Mouse (Mus musculus): ENCODE results near the gene Pdk4. TPM values are rescaled to one million over a fixed set of nuclear protein-coding genes. Genes with fewer than 3 reads are reported as not detected.

Pdk4 gene
- 0.98 and 1.1 TPM in 2 replicates for polyA plus RNA-seq (2014; fragmentation: Nextera tagmentation; extraction: Ambion mirVana)

GRCm38 (mm10) chr6:5495961-5496853, at the start of gene Pdk4:
Gene Pdk4, minus strand, starts transcription at chr6:5496309.
- Histone ChIP-seq H3K36me3 (ENCODE audit: control insufficient read depth, insufficient read depth, low read length) (no peaks in the 10 kb centered on the region), H3K9ac (ENCODE audit: low read length) (peak within 1 kb of the TSS; percentile 62), H3K27me3 (ENCODE audit: control insufficient read depth, insufficient read depth, low read length) (no peaks in the 10 kb centered on the region), H3K4me2 (ENCODE audit: low read depth, severe bottlenecking) (peak within 1 kb of the TSS; percentile 99), H3K9me3 (ENCODE audit: control insufficient read depth, low read length) (no peaks in the 10 kb centered on the region), H3K27ac (replicated peaks; ENCODE audit: low read depth, low read length) (no peak within 1 kb of the TSS), H3K4me3 (ENCODE audit: low read depth, low read length) (peak within 1 kb of the TSS; percentile 54), H3K4me1 (ENCODE audit: control insufficient read depth, insufficient read depth, low read length) (no peaks in the 10 kb centered on the region)
- DNase-seq (ENCODE audit: low spot score) (peak; percentile 64), ATAC-seq (ENCODE audit: insufficient number of reproducible peaks, low FRiP score, low TSS enrichment, low read depth) (peak; percentile 85)
- WGBS: 1% methylated on average over 43 of the region's 43 CpGs

DNA sequence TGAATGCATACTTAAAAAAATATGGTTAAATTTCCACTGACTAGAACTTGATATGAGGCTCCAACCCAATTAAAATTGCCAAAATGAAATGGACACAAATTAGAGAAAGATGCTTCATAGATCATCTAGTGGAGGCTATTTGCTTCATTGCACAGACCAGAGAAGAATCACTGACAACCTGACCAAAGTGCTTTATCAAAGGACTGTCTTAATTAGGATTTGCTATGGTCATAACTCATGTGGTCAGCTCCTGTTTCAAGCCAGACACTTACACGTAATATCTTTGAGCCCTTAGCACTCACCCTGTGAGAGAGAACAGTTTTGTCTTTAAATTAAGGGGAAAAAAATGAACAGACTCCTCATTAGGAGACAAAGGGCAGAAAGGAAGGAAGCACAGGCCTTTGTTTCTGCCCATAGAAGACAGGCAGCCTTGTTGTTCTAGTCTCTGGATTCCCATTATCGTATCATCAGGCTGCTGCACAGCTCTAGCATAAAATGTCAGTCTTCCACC, 41.8 kb upstream of the Pdk4 start:
- Histone ChIP-seq H3K4me3 (ENCODE audit: low read depth, low read length) (no peak overlapping the region), H3K9me3 (ENCODE audit: control insufficient read depth, low read length) (no peaks in the 10 kb centered on the region), H3K36me3 (ENCODE audit: control insufficient read depth, insufficient read depth, low read length) (no peaks in the 10 kb centered on the region), H3K9ac (ENCODE audit: low read length) (no peak overlapping the region), H3K4me2 (ENCODE audit: low read depth, severe bottlenecking) (no peak overlapping the region), H3K27ac (replicated peaks; ENCODE audit: low read depth, low read length) (no peak overlapping the region), H3K4me1 (ENCODE audit: control insufficient read depth, insufficient read depth, low read length) (no peaks in the 10 kb centered on the region), H3K27me3 (ENCODE audit: control insufficient read depth, insufficient read depth, low read length) (no peaks in the 10 kb centered on the region)
- no peak for DNase-seq (ENCODE audit: low spot score)
- ATAC-seq (ENCODE audit: insufficient number of reproducible peaks, low FRiP score, low TSS enrichment, low read depth): no peak
- WGBS: 47% methylated on average over 2 of the region's 2 CpGs

DNA sequence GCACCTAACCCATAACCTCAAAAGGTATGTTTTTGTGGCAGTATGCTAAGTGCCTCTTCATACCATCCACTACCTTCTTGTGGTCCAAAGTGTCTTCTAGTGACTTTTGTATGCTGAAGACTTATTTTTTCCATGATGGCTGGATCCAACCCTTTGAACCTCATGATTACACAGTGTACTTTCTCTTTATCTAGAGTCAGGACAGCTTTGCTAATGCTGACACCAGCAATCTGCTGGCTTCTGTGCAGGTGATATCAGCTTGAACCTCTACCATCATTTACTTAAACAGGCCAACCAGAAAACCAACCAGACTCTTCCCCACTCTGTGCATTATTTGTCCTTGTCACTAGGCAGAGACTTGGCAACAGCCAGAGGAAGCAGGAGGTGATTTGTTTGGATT, 39.6 kb upstream of the Pdk4 start:
- no peak overlapping the region for H3K9ac ChIP-seq (ENCODE audit: low read length)
- no peaks in the 10 kb centered on the region for H3K36me3 ChIP-seq (ENCODE audit: control insufficient read depth, insufficient read depth, low read length)
- no peak overlapping the region for H3K27ac ChIP-seq (replicated peaks; ENCODE audit: low read depth, low read length)
- H3K27me3 ChIP-seq (ENCODE audit: control insufficient read depth, insufficient read depth, low read length): no peaks in the 10 kb centered on the region
- DNase-seq (ENCODE audit: low spot score) (no peak), ATAC-seq (ENCODE audit: insufficient number of reproducible peaks, low FRiP score, low TSS enrichment, low read depth) (no peak)
- no peaks in the 10 kb centered on the region for H3K9me3 ChIP-seq (ENCODE audit: control insufficient read depth, low read length)
- no peaks in the 10 kb centered on the region for H3K4me1 ChIP-seq (ENCODE audit: control insufficient read depth, insufficient read depth, low read length)
- H3K4me3 ChIP-seq (ENCODE audit: low read depth, low read length): no peak overlapping the region
- no peak overlapping the region for H3K4me2 ChIP-seq (ENCODE audit: low read depth, severe bottlenecking)

DNA sequence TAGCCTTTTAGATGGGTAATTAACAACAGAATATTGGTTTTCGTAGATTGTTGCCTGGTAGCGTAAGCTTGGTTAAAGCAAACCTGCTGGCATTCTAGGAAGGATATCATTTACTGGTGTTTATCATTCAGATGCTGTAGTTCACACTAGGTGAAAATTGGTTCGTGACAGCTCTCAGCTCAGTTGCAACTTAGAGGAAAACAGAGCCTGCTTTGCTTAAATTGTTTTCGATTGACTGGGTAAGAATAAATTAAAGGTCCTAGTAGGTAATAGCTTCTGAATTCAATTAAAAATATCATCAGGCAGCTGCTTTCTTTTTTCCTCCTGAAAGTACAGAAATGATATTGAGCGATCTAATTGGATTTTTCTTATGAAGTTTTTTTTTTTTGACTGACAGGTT, 21.0 kb upstream of the Pdk4 start:
- H3K36me3 ChIP-seq (ENCODE audit: control insufficient read depth, insufficient read depth, low read length): no peaks in the 10 kb centered on the region
- no peak overlapping the region for H3K4me2 ChIP-seq (ENCODE audit: low read depth, severe bottlenecking)
- no peak for ATAC-seq (ENCODE audit: insufficient number of reproducible peaks, low FRiP score, low TSS enrichment, low read depth)
- WGBS: 80% methylated on average over 5 of the region's 5 CpGs
- no peaks in the 10 kb centered on the region for H3K4me1 ChIP-seq (ENCODE audit: control insufficient read depth, insufficient read depth, low read length)
- H3K27me3 ChIP-seq (ENCODE audit: control insufficient read depth, insufficient read depth, low read length): no peaks in the 10 kb centered on the region
- H3K9ac ChIP-seq (ENCODE audit: low read length): no peak overlapping the region
- no peak for DNase-seq (ENCODE audit: low spot score)
- H3K4me3 ChIP-seq (ENCODE audit: low read depth, low read length): no peak overlapping the region
- H3K9me3 ChIP-seq (ENCODE audit: control insufficient read depth, low read length): no peaks in the 10 kb centered on the region
- no peak overlapping the region for H3K27ac ChIP-seq (replicated peaks; ENCODE audit: low read depth, low read length)

GRCm38 (mm10) chr6:5509757-5510156, 13.6 kb upstream of the Pdk4 start:
- DNase-seq (ENCODE audit: low spot score): peak; percentile 33
- Histone ChIP-seq H3K9me3 (ENCODE audit: control insufficient read depth, low read length) (no peaks in the 10 kb centered on the region), H3K4me2 (ENCODE audit: low read depth, severe bottlenecking) (no peak overlapping the region), H3K4me1 (ENCODE audit: control insufficient read depth, insufficient read depth, low read length) (no peaks in the 10 kb centered on the region), H3K4me3 (ENCODE audit: low read depth, low read length) (no peak overlapping the region), H3K9ac (ENCODE audit: low read length) (no peak overlapping the region), H3K27ac (replicated peaks; ENCODE audit: low read depth, low read length) (no peak overlapping the region), H3K27me3 (ENCODE audit: control insufficient read depth, insufficient read depth, low read length) (no peaks in the 10 kb centered on the region), H3K36me3 (ENCODE audit: control insufficient read depth, insufficient read depth, low read length) (no peaks in the 10 kb centered on the region)
- ATAC-seq (ENCODE audit: insufficient number of reproducible peaks, low FRiP score, low TSS enrichment, low read depth): no peak
- 38% methylated on average over 5 of the region's 5 CpGs for WGBS

GRCm38 (mm10) chr6:5509303-5509702, 13.2 kb upstream of the Pdk4 start:
- Histone ChIP-seq H3K36me3 (ENCODE audit: control insufficient read depth, insufficient read depth, low read length) (no peaks in the 10 kb centered on the region), H3K4me1 (ENCODE audit: control insufficient read depth, insufficient read depth, low read length) (no peaks in the 10 kb centered on the region), H3K27me3 (ENCODE audit: control insufficient read depth, insufficient read depth, low read length) (no peaks in the 10 kb centered on the region), H3K4me3 (ENCODE audit: low read depth, low read length) (no peak overlapping the region), H3K9ac (ENCODE audit: low read length) (no peak overlapping the region), H3K9me3 (ENCODE audit: control insufficient read depth, low read length) (no peaks in the 10 kb centered on the region), H3K27ac (replicated peaks; ENCODE audit: low read depth, low read length) (no peak overlapping the region), H3K4me2 (ENCODE audit: low read depth, severe bottlenecking) (no peak overlapping the region)
- DNase-seq (ENCODE audit: low spot score) (no peak), ATAC-seq (ENCODE audit: insufficient number of reproducible peaks, low FRiP score, low TSS enrichment, low read depth) (no peak)
- WGBS: 47% methylated on average over 5 of the region's 5 CpGs

- H3K9me3 ChIP-seq (ENCODE audit: control insufficient read depth, low read length): no peaks in the 10 kb centered on the region
- H3K9ac ChIP-seq (ENCODE audit: low read length): no peak overlapping the region
- 85% methylated on average over 5 of the region's 5 CpGs for WGBS
- H3K4me1 ChIP-seq (ENCODE audit: control insufficient read depth, insufficient read depth, low read length): no peaks in the 10 kb centered on the region
- H3K4me2 ChIP-seq (ENCODE audit: low read depth, severe bottlenecking): no peak overlapping the region
- H3K4me3 ChIP-seq (ENCODE audit: low read depth, low read length): no peak overlapping the region
- ATAC-seq (ENCODE audit: insufficient number of reproducible peaks, low FRiP score, low TSS enrichment, low read depth): no peak
- no peaks in the 10 kb centered on the region for H3K36me3 ChIP-seq (ENCODE audit: control insufficient read depth, insufficient read depth, low read length)
- H3K27ac ChIP-seq (replicated peaks; ENCODE audit: low read depth, low read length): no peak overlapping the region
- DNase-seq (ENCODE audit: low spot score): no peak
- H3K27me3 ChIP-seq (ENCODE audit: control insufficient read depth, insufficient read depth, low read length): no peaks in the 10 kb centered on the region
Measured at GRCm38 (mm10) chr6:5507821-5508220, 11.7 kb upstream of the Pdk4 start.

DNA sequence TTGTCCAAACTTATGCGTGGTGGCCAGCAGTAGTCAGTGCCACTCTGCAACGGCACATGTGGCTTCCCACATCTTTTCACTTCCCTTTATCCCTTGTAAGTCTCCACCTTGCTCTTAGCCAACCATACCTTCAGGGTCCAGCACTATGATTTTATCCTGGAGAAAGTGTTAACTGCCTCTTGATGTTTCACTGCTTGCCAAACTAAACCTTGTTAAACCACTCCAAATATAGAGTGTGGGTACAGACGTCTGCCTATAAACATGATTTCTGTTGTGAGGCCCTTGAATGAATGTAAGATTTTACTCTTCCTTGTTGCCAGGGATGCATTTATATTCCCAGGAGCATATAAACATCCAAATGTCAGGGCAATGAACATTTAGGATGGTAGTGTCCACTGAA, 10.2 kb upstream of the Pdk4 start:
- H3K4me2 ChIP-seq (ENCODE audit: low read depth, severe bottlenecking): no peak overlapping the region
- no peaks in the 10 kb centered on the region for H3K36me3 ChIP-seq (ENCODE audit: control insufficient read depth, insufficient read depth, low read length)
- ATAC-seq (ENCODE audit: insufficient number of reproducible peaks, low FRiP score, low TSS enrichment, low read depth): no peak
- WGBS: 80% methylated on average over 3 of the region's 3 CpGs
- no peak for DNase-seq (ENCODE audit: low spot score)
- H3K27ac ChIP-seq (replicated peaks; ENCODE audit: low read depth, low read length): no peak overlapping the region
- H3K4me3 ChIP-seq (ENCODE audit: low read depth, low read length): no peak overlapping the region
- no peaks in the 10 kb centered on the region for H3K27me3 ChIP-seq (ENCODE audit: control insufficient read depth, insufficient read depth, low read length)
- H3K4me1 ChIP-seq (ENCODE audit: control insufficient read depth, insufficient read depth, low read length): no peaks in the 10 kb centered on the region
- H3K9me3 ChIP-seq (ENCODE audit: control insufficient read depth, low read length): no peaks in the 10 kb centered on the region
- no peak overlapping the region for H3K9ac ChIP-seq (ENCODE audit: low read length)
